Mouse (Mus musculus): ENCODE results near the gene Gm43738.
A peak's percentile ranks its signal among the peaks of the same experiment; 100 is the strongest.

Gene Gm43738

DNA sequence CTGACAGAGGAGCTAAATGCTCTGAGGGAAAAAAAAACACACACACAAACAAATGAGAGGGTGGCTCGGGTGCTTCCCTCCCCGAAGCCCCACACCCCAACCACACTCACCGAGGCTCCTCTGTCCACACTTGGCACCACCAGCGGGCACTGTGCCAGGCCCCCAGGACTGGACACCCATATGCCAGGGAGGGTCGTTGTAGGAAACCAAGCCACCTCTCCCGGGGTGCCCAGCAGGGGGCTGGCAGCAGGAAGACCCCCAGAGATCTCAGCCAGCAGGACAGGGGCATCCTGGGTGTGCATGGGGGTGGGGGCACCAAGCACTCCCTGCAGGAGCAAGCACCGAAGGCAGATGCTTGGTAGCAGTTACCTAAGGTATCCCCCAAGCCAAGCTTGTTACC is at the start of gene Gm43738:
TSS of gene Gm43738 (minus strand) at position 289 of the 400 bp plus-strand sequence.
- no peak for DNase-seq (ENCODE audit: extremely low spot score)

GRCm38 (mm10) chr3:89148567-89148966 is 47.7 kb upstream of the Gm43738 start:
- no peak for DNase-seq (ENCODE audit: extremely low spot score)

GRCm38 (mm10) chr3:89147979-89148311 is 47.0 kb upstream of the Gm43738 start:
- DNase-seq (ENCODE audit: extremely low spot score) = no peak

DNA sequence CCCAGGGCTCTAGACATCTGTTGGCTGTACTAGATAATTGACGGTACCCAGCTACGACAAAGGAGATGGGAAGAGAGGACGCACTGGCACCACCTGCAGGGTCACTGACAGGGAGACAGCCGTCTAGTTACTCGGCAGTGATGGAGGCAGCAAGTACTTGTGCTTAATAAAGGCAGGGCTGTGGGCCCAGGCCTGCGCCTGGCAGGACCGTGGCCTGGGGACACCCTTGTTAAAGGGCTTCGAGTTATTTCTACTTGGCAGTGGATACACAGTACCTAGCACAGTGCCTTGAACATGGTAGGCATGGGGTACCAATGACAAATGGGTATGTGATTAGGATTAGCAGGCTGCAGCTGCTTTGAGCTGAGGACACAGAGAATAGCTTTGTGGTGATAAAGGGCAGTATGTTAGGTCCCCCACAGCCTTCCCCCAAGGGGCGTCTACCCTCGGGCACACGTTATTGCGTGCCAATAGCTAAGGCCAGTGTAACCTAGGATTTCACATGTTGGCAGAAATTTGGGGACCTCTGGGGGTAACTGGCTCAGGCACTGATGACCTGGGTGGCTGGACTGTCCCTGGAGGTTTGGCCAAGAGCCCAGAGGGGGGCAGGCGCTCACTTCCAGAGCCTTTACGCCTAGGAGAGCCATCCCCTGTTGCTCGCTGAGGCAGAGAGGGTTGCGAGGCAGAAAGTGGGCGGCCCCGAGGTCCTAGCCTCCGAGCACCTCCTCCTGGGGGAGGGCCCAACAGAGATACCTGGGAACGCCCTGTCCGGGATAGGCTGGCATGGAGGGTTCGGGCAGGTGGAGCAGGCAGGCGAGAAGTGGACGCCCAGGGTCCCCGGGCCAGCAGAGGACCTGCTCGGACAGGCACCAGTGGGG is 46.4 kb upstream of the Gm43738 start:
- DNase-seq (ENCODE audit: extremely low spot score) = peak; percentile 21

DNA sequence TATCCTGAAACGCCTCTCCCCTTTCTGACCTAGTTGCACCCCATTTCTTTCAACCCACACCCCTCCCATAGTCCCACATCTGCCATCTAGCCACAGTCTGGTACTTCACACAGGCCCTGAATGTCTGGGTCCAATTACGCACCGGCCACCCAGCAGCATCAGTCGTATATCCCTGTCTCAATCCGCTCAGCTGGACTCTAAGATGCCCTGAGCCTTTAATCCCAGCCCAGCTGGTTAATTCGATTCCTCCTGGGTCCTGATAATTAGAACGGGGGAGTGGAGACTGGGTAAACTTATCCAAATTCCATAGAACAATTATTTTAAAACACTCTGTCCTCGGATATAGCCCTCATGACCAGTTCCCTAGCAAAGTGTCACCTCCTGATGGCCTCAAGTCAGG is 44.7 kb upstream of the Gm43738 start:
- no peak for DNase-seq (ENCODE audit: extremely low spot score)

DNA sequence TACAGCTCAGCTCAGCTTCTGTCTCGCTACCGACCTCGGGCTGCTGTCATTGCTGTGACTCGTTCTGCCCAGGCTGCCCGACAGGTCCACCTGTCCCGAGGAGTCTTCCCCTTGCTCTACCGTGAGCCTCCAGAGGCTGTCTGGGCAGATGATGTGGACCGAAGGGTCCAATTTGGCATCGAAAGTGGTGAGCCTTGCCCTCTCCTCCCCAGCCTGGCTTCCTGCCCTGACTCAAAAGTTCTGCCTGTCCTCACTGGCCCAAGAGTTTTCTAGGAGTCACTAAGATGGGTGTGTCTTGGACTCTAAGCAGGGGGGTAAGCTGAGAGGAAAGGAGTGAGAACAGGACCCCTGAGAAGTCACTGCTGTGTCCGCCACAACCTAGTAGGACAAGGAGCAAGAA is 43.9 kb upstream of the Gm43738 start:
- no peak for DNase-seq (ENCODE audit: extremely low spot score)

GRCm38 (mm10) chr3:89136365-89136764 is 35.5 kb upstream of the Gm43738 start:
- DNase-seq (ENCODE audit: extremely low spot score) = peak; percentile 31

DNA sequence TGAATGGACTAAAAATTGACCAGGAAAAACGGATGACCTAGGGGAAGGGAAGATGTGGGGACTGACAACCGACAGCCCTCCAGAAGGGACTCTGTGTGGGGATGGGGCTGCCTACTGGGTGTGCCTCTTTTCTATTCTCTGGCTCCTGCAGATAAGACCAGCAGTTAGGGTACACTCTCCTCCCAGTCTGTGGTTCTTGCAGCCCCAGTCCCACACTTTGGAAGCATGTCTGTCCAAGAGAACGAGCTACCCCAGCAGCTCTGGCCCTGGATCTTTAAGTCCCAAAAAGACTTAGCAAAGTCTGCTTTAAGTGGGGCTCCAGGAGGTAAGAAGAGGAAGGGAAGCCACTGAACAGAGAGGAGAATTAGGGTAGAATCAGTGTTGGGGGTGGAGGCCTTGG is 35.1 kb upstream of the Gm43738 start, which contains the start of gene Pklr:
TSS of gene Pklr (plus strand) at position 185 of the 400 bp plus-strand sequence.
- no peak for DNase-seq (ENCODE audit: extremely low spot score)

- no peak for DNase-seq (ENCODE audit: extremely low spot score)
Observed at GRCm38 (mm10) chr3:89133752-89134151, 32.9 kb upstream of the Gm43738 start.

DNA sequence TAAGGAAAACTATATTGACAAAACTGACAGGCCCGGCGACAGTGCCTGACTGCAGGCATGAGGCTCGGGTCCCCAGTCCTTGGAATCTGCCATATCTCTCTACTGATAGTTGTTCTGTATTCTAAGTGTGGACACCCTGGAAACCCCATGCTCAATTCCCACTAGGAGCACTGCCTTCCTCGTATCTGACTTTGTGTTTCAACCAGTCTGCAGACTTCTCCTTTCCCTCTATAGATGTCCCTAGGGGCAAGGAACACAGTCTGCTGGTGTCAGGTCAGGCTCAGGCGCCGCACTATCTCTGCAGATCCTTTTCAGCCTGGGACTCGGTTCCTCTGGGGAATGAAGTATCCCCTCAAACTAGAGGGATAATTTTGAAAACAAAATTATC is 32.2 kb upstream of the Gm43738 start:
- no peak for DNase-seq (ENCODE audit: extremely low spot score)

DNA sequence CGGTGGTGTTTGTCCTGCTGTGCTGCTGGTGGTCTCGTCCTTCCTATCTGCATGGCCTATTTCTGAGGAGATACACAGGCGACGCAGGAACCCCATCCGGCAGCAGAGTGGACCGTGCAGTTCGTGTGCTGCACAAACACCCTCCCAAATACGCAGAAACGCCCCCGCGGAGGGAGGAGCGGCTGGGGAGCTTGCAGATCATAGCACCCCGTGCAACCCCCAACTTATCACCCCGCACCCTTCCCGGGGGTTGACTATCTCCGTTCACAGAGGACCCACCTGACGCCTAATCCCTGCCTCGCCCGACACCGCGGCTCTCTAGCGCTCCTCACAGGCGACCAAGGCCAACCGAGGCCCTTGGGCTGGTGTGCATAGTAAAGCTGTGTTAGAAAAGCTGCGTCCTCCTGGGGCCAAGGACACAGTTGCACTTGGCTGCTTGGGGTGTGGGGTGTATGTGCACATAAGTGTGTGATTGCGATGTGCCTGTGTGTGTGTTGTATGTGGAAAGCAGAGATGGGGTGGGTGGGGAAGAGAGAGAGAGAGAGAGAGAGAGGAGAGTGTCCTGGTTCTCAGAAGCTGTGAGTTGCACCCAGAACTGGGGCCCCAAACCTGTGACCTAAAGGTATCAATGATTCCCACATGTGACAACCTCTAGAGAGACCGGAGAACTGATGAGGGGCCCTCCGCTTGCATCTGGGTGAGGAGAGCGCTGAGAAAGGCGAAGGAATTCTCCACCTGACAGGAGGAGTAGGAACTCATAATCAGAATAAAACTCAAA is 31.6 kb upstream of the Gm43738 start:
- DNase-seq (ENCODE audit: extremely low spot score) = peak; percentile 40

GRCm38 (mm10) chr3:89131816-89132215 is 30.9 kb upstream of the Gm43738 start:
- no peak for DNase-seq (ENCODE audit: extremely low spot score)

DNA sequence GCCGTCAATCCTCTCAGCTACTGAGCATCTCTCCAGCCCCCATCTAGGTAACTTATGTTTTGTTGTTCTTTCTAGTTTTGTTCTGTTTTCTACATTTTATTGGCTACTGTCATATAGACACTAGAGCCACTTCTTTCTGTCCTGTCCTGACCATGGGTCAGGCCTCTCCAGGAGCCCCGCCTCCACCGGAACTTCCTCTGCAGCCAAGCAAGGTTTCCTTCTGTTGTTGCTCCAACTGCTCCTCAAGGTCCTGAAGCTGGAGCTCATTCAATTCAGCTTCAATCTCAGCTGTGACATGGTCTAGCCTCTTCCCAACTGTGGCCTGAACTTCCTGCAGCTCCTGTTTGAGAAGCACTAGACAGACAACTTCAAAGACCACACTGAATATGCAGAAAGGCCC is 29.0 kb upstream of the Gm43738 start:
- DNase-seq (ENCODE audit: extremely low spot score) = no peak

DNA sequence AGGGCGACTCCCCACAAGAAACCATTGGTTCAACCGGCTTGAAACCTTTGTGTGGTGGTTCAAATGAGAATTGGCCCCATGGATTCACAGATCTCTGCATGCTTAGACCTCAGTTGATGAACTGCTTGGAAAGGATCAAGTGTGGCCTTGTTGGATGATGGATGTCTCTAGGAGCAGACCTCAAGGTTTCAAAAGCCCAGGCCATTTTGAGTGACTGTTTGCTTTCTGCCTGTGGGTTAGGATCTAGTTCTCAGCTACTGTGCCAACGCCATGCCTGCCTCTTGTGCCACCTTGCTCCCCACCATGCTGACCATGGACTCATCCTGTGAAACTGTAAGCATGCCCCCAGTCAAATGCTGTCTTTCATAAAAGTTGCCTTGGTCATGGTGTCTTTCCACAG is 25.1 kb upstream of the Gm43738 start:
- no peak for DNase-seq (ENCODE audit: extremely low spot score)

DNA sequence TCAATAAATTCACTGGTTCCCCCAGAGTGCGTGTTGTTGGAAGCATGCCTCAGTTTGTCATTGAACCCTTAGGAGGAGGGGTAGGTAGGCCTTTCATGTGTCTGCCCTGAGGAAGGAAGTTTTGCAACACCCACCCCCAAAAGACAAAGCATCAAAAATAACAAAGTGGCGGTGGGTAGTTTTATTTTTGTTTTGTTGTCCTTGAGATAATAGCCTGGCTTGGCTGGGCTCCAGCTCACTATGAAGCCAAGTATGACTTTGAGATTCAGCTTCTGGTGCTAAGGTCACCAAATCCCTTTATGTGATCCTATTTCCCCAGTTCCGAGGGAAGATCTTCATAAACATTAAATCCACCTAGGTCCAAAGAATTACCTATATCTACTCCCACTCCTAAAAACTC is 23.3 kb upstream of the Gm43738 start:
- no peak for DNase-seq (ENCODE audit: extremely low spot score)

GRCm38 (mm10) chr3:89123313-89123712 is 22.4 kb upstream of the Gm43738 start:
- no peak for DNase-seq (ENCODE audit: extremely low spot score)

DNA sequence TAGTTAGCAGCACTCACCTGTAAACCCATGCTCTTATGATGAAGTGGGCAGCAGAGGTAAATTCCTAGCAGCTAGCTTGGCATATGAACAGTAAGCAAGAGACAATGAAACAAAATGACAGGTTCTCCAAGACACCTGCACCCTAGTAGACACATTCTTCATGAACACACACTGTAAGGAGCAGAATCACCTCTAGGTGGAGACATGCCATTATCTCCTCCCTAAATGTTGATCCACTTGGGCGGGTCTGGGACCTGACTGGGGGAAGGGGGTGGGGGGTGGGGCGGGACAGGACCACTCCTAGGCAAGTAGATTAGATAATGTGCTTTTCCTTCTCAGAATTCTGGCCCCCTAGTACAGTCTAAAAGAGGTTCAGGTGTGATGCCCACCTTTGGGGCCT is 14.6 kb upstream of the Gm43738 start:
- peak; percentile 17 for DNase-seq (ENCODE audit: extremely low spot score)

DNA sequence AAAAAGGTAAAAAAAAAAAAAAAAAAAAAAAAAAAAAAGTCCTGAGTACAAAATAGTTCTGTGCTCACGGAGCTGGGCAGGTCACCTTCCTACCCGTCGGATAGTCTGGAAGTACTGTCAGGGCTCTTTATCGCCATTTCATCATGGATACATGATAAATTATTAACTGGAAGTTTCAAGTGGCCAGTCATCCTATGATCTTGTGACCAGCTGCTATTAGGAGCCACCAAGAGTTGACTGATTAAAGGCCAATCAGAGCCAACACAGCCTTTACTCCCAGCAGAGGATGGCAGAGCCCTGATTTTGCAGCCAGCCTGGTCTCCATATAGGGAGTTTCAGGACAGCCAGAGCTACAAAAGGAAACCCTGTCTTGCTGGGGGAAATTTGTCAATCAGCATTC is 12.2 kb upstream of the Gm43738 start:
- DNase-seq (ENCODE audit: extremely low spot score) = no peak

DNA sequence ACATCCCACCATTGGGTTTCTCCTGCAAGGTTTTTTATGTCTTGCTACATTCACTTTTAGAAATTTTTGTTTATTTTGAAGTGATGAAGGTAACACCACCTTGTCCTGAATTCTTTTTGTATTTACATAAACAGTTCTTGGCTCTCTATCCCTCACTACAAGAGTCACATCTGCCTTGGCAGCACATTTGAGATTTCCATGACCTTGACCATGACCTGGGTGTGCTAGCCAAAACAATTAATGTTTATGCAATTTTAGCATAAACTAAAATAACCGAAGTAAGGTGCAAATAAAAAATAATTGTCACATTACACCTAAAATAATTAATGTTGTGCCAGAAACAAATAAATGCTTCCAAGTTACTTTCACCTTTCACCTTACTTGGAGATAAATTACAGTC is 7.2 kb upstream of the Gm43738 start:
- no peak for DNase-seq (ENCODE audit: extremely low spot score)

DNA sequence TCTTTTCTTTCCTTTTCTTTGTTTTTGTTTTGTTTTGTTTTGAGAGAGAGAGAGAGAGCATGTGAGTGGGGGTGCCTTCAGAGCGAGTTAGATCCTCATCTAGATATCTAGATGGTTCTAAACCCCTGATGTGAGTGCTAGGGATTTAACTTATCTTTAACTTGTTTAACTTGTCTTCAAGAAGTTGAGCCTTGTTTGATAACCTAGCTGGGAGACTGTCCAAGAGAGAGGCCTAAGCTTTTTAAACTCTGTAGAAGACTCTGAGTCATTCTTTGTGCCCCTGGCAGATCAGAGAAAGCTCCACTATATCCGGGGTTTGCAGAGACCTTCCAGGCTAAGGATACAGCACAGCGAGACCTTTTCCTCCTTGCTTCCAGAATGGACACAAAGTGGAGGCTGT is 6.6 kb upstream of the Gm43738 start:
- DNase-seq (ENCODE audit: extremely low spot score) = no peak

DNA sequence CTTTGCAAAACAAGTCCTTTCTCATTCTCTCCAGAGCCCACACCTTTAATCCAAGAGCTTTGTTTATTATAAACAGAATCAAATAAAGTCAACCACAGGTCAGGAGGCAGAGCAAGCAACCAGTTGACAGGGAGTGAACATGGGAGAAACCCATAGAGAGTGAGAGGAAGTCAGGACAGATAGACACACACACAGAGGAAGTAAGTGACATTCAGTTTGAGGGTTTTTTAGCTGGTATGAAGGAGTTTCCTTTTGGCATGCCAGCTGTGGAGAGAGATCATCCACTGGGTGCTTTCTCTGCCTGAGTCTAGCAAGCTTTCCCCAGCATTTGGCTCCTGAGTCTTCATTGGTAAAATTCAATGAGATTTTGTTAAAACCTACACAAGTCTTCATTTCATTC is 6.0 kb upstream of the Gm43738 start:
- DNase-seq (ENCODE audit: extremely low spot score) = no peak

DNA sequence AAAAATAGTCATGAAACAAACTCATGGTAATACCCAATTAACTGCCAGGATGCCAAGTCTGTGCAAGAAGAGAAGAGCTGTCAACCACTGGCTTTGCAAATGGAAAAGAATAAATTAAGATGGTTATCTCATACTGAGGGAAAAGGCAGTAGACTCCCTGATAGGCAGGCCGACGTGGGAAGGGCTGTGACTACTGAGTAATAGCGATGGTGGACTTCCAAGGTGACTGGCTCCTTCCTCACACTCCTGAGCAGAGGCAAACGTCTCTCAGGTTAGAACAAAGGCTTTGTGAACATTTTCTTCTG is 2.3 kb upstream of the Gm43738 start:
- DNase-seq (ENCODE audit: extremely low spot score) = no peak
